Mouse (Mus musculus): Measurements from ENCODE around the gene Fez2. TPM values are rescaled to one million over a fixed set of nuclear protein-coding genes. Genes with fewer than 3 reads are reported as not detected.

Gene Fez2
- polyA plus RNA-seq, 1 experiment from 2014 or later, result 17.6 TPM

GRCm38 (mm10) chr17:78364555-78365302 lies 53.2 kb downstream of the Fez2 start:
- Histone ChIP-seq H3K27ac (no peak overlapping the region), H3K4me1 (replicated peaks) (peaks cover 21% of the 10 kb centered on the region), H3K9me3 (replicated peaks) (no peaks in the 10 kb centered on the region), H3K36me3 (no peaks in the 10 kb centered on the region), H3K27me3 (no peaks in the 10 kb centered on the region), H3K4me3 (replicated peaks) (no peak overlapping the region), H3K4me2 (no peak overlapping the region), H3K9ac (no peak overlapping the region)
- ATAC-seq (ENCODE audit: low read depth), result no peak
- 80% methylated on average over 23 of the region's 23 CpGs for WGBS (ENCODE audit: insufficient replicate concordance)
- no peak for DNase-seq

GRCm38 (mm10) chr17:78361939-78362728 lies 55.8 kb downstream of the Fez2 start:
- Histone ChIP-seq H3K4me3 (replicated peaks) (peak overlapping the region; percentile 29), H3K4me1 (replicated peaks) (peaks cover 21% of the 10 kb centered on the region), H3K9me3 (replicated peaks) (no peaks in the 10 kb centered on the region), H3K36me3 (no peaks in the 10 kb centered on the region), H3K27me3 (no peaks in the 10 kb centered on the region), H3K27ac (peak overlapping the region; percentile 16; the same call in 1 of the 2 replicates), H3K4me2 (peak overlapping the region; percentile 58), H3K9ac (peak overlapping the region; percentile 46; the same call in 1 of the 2 replicates)
- ATAC-seq (ENCODE audit: low read depth), result peak; percentile 60
- WGBS (ENCODE audit: insufficient replicate concordance), result 24% methylated on average over 13 of the region's 13 CpGs
- no peak for DNase-seq

DNA sequence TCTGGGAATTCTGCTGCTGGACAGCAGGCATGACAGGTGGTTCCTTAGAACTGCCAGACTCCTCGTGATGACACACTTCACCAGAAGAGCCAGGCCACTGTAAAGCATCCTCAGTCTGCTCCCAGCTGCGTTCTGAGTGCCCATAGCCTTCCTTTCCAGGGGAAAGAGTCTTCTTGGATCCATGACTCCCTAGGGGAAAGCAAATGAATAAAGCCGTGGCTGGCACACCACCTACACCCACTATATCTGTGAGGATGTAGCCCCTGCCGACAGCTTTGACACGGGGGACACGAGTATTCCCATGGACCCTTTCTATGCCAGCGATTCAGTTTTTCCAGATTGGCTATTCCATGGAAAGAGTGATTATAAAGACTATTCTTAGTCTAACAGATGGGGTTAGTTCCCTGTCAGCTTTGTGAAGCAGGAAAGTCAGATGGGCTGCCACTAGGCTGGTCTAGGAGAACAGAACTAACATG lies 59.7 kb downstream of the Fez2 start:
- Histone ChIP-seq H3K9me3 (replicated peaks) (no peaks in the 10 kb centered on the region), H3K9ac (no peak overlapping the region), H3K27me3 (no peaks in the 10 kb centered on the region), H3K27ac (no peak overlapping the region), H3K4me1 (replicated peaks) (peaks cover 23% of the 10 kb centered on the region), H3K4me3 (replicated peaks) (no peak overlapping the region), H3K4me2 (no peak overlapping the region), H3K36me3 (no peaks in the 10 kb centered on the region)
- ATAC-seq (ENCODE audit: low read depth) (no peak), DNase-seq (no peak)
- WGBS (ENCODE audit: insufficient replicate concordance), result 81% methylated on average over 7 of the region's 7 CpGs

- DNase-seq (no peak), ATAC-seq (ENCODE audit: low read depth) (no peak)
- H3K4me1 ChIP-seq (replicated peaks), result peaks cover 19% of the 10 kb centered on the region
- no peak overlapping the region for H3K4me2 ChIP-seq
- H3K36me3 ChIP-seq, result no peaks in the 10 kb centered on the region
- H3K27me3 ChIP-seq, result no peaks in the 10 kb centered on the region
- no peak overlapping the region for H3K4me3 ChIP-seq (replicated peaks)
- H3K9ac ChIP-seq, result no peak overlapping the region
- no peak overlapping the region for H3K27ac ChIP-seq
- WGBS (ENCODE audit: insufficient replicate concordance), result 76% methylated on average over 4 of the region's 4 CpGs
- H3K9me3 ChIP-seq (replicated peaks), result no peaks in the 10 kb centered on the region
These were observed 60.2 kb downstream of the Fez2 start for GRCm38 (mm10) chr17:78357753-78358152.

DNA sequence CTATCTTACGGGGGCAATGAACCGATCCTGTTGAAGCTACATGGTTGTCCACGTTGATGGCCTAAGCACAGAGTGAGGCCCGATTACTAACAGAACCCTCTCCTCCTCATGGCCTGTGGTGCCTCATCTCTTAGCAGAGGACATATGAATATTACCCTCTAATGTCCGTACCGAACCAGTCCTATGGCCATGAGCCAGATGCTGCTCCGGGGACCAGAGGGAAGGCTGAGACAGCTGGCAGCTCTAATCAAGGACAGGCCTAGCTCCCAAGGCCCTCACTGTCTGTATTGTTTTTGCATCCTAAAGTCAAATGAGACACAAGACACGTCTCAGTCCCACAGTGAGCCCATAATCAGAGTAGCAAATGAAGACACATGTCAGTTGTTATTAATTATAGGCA lies 62.3 kb downstream of the Fez2 start:
- ATAC-seq (ENCODE audit: low read depth) (no peak), DNase-seq (no peak)
- Histone ChIP-seq H3K27me3 (no peaks in the 10 kb centered on the region), H3K36me3 (no peaks in the 10 kb centered on the region), H3K4me1 (replicated peaks) (0 out of 2 replicates have a peak, but pooled peaks cover 5% of the 10 kb centered on the region), H3K27ac (no peak overlapping the region), H3K4me3 (replicated peaks) (no peak overlapping the region), H3K9me3 (replicated peaks) (no peaks in the 10 kb centered on the region), H3K9ac (no peak overlapping the region), H3K4me2 (no peak overlapping the region)
- 80% methylated on average over 8 of the region's 8 CpGs for WGBS (ENCODE audit: insufficient replicate concordance)

DNA sequence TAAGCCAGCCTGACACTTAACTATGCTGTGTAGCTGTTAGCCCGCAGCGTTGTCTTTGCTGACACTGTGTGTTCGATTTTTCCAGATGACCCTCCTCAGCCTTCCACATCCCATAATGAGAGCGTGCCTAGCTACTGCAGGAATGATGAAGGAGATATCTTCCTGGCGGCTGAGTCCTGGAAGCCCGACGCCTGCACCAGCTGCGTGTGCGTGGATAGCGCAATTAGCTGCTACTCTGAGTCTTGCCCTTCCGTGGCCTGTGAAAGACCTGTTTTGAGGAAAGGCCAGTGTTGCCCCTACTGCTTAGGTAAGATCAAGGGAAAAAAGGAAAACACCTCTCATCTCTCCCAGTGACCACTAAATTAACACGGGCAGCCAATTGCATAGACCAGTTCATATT lies 63.1 kb downstream of the Fez2 start:
- no peak for ATAC-seq (ENCODE audit: low read depth)
- no peaks in the 10 kb centered on the region for H3K9me3 ChIP-seq (replicated peaks)
- 0 out of 2 replicates have a peak, but pooled peaks cover 5% of the 10 kb centered on the region for H3K4me1 ChIP-seq (replicated peaks)
- no peak overlapping the region for H3K9ac ChIP-seq
- H3K27ac ChIP-seq, result no peak overlapping the region
- no peaks in the 10 kb centered on the region for H3K27me3 ChIP-seq
- WGBS (ENCODE audit: insufficient replicate concordance), result 86% methylated on average over 12 of the region's 12 CpGs
- no peak for DNase-seq
- H3K4me2 ChIP-seq, result no peak overlapping the region
- no peaks in the 10 kb centered on the region for H3K36me3 ChIP-seq
- H3K4me3 ChIP-seq (replicated peaks), result no peak overlapping the region

- 71% methylated on average over 2 of the region's 2 CpGs for WGBS (ENCODE audit: insufficient replicate concordance)
- Histone ChIP-seq H3K4me3 (replicated peaks) (no peak overlapping the region), H3K27me3 (no peaks in the 10 kb centered on the region), H3K9me3 (replicated peaks) (no peaks in the 10 kb centered on the region), H3K4me2 (no peak overlapping the region), H3K4me1 (replicated peaks) (0 out of 2 replicates have a peak, but pooled peaks cover 5% of the 10 kb centered on the region), H3K36me3 (no peaks in the 10 kb centered on the region), H3K9ac (no peak overlapping the region), H3K27ac (no peak overlapping the region)
- no peak for ATAC-seq (ENCODE audit: low read depth)
- DNase-seq, result no peak
These were observed 63.5 kb downstream of the Fez2 start for GRCm38 (mm10) chr17:78354411-78354810.

GRCm38 (mm10) chr17:78352500-78352855 lies 65.5 kb downstream of the Fez2 start:
- DNase-seq (no peak), ATAC-seq (ENCODE audit: low read depth) (no peak)
- 55% methylated on average over 3 of the region's 3 CpGs for WGBS (ENCODE audit: insufficient replicate concordance)
- no peak overlapping the region for H3K4me2 ChIP-seq
- no peak overlapping the region for H3K9ac ChIP-seq
- no peak overlapping the region for H3K4me3 ChIP-seq (replicated peaks)
- no peaks in the 10 kb centered on the region for H3K36me3 ChIP-seq
- H3K4me1 ChIP-seq (replicated peaks), result 0 out of 2 replicates have a peak, but pooled peaks cover 5% of the 10 kb centered on the region
- no peaks in the 10 kb centered on the region for H3K9me3 ChIP-seq (replicated peaks)
- no peak overlapping the region for H3K27ac ChIP-seq
- H3K27me3 ChIP-seq, result no peaks in the 10 kb centered on the region

DNA sequence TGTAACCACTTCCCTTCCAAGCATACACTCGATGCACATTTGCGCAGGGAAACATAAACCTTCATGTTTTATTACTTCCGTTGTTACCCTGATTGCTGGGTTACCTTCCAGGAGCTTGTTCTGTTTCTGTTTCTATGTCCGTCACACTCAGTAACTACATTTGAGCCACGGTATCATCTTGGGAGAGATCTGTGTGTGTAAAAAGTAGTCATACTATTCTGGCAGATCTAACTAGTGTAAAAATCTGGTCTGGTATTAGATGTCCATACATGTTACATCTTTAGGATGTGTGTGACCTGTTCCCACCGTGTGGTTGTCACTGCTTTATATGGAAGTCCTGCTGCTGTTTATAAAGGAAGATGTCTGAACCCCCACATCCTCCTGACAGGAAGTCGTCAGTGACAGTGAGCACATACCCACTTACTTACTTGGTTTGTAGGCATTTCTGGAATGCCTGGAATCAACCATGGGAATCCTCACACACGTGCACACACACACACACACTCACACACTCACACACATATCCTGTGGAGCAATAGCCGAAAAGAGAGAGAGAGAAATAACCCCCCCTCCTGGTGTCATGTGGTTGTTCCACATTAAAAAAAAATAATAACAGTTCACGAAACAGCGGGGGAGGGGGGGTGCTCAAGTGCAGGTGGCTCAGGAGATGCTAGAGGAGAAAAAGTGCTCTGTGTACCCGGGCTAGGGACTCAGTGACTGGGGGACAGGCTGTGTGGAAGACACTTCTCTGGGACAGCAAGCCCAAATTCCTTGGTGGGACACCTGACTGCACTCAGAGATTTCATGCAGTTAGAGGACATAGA lies 66.1 kb downstream of the Fez2 start:
- H3K4me1 ChIP-seq (replicated peaks), result 0 out of 2 replicates have a peak, but pooled peaks cover 5% of the 10 kb centered on the region
- 67% methylated on average over 12 of the region's 12 CpGs for WGBS (ENCODE audit: insufficient replicate concordance)

GRCm38 (mm10) chr17:78347111-78347801 lies 70.7 kb downstream of the Fez2 start:
- Histone ChIP-seq H3K27ac (no peak overlapping the region), H3K4me1 (replicated peaks) (no peaks in the 10 kb centered on the region), H3K4me3 (replicated peaks) (no peak overlapping the region), H3K36me3 (no peaks in the 10 kb centered on the region), H3K9ac (no peak overlapping the region), H3K9me3 (replicated peaks) (no peaks in the 10 kb centered on the region), H3K27me3 (no peaks in the 10 kb centered on the region), H3K4me2 (no peak overlapping the region)
- 85% methylated on average over 17 of the region's 17 CpGs for WGBS (ENCODE audit: insufficient replicate concordance)
- DNase-seq (no peak), ATAC-seq (ENCODE audit: low read depth) (no peak)

More for the DNA sequence above, 66.1 kb downstream of the Fez2 start:
- no peak overlapping the region for H3K9ac ChIP-seq
- H3K27ac ChIP-seq, result no peak overlapping the region
- no peak overlapping the region for H3K4me2 ChIP-seq
- H3K4me3 ChIP-seq (replicated peaks), result no peak overlapping the region
- H3K9me3 ChIP-seq (replicated peaks), result no peaks in the 10 kb centered on the region
- ATAC-seq (ENCODE audit: low read depth), result no peak
- H3K36me3 ChIP-seq, result no peaks in the 10 kb centered on the region
- DNase-seq, result no peak
- H3K27me3 ChIP-seq, result no peaks in the 10 kb centered on the region
